Mouse (Mus musculus) frontal cortex, postnatal 36 days (tissue): Measurements from ENCODE around the gene Gm20388.

Experiments used
- DNase-seq, 2 experiments: peaks; one replicate each; pipeline ENCODE4 v3.0.0; 2022; ENCODE audit warnings: low spot score in 2 of 2

Gm20388 gene

DNA sequence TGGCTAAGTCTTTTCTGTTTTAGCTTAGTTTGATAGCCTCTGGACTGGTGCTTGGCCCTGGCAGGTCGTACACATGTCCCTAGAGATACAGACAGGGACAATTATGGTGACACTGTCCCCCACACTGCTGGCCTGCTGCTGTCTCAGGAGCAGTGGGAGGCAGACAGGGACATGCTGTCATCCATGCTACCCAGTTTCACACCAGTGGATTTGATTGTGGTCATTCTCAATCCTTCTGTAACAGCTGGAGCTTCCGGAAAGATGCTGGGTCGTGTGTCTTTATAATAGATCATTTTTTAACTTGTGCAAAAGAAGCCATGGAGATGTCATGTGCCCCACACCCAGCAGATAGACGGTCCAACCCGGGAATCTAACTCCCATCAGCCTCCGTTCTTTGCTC, 2334.5 kb downstream of the Gm20388 start:
- no peak for DNase-seq

DNA sequence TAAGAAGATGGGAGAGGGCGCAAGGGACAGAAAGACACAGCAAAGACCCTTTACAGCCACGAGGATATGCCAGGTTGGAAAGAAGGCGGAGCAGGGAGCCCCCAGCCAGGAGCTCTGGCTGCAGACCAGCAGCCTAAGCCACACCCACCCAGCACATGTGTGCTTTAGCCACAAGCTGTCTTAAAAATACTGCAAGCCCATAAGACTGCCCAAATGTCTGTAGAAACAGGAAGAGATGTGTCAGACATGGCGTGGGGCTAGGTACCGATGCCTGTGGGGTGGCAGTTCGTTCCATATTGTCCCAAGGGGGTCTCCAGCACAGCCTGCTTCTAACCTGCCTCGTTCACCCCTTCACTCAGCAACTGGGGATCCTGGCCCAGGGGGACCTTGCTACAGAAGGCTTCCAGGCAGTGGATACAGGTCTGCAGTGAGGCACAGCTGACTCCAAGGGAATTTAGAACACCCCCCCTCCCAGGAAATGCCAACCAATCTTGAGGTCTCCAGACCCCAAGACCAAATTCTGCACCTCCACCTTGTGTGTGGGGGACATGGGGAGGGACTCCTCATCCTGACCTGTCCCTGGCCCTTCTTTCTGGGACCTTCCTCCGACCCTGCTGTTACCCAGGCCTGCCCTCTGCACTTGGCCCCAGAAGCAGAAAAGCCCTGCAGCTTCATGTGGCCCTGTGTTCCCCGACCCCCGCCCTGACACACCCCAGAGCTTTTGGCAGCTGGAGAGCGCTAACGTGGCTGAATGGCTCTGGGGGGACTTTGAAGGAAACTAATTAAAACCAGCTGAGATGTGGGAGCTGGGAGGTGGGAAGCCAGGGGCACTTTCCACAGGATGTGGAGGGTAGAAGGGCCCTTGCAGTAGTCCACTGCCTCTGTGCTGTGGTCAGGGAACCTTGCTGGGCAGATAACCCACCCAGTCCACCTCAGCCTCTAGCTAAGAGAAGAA, 2335.9 kb downstream of the Gm20388 start:
- DNase-seq: no peak

DNA sequence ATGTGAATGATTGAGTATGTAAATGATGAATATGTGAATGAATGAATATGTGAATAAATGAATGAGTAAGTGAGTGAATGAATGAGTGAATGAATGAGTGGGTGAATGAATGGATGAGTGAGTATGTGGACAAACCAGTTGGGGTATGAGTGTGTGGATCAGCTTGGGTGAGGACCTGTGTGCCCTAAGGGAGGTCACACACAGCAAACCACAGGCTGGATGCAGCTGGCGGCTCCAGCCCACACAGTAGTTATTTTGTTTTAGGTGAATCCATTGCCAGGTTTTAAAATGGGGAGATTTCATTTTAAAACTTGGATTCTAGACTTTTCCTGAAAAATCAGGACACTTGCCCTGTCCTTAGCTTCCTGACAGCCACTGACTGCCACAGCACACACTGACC, 2341.1 kb downstream of the Gm20388 start:
- no peak for DNase-seq

DNA sequence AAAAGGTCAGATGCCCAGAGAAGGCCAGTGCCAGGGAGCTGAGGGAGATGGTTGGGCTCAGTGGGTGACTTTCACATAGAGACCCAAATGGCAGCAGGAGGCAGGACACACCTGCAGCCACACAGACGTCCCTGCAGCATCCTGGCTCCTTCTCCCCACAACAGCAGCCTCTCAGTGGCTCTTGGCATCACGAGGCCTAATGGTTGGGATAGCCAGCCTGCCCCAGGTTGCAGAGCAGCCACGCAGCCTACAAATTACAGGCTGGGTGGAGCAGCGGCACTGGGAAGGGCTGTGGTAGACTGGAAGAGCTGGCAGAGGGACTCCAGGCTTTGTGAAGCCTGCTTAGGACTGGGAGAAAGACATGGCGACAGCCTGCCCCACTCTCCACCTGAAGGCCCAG, 2341.7 kb downstream of the Gm20388 start:
- no peak for DNase-seq

DNA sequence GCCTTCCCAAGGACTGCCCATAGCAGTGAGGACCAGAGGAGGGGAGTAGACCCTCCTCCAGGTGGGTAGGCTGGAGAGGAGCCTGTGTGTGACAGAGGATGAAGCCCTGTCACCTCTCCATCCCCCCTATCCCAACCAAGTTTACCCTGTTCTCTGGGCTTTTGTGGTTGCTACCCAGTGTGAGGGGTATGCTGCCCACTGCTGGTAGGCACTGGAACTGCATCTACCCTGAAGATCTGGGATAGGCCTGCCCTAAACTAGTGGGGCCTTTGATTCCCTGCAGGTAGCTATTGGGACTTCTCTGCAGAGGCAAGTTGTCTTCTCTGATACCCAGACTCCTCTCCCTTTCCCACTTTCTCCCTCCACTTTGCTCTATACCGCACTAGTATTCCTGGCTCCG, 2348.7 kb downstream of the Gm20388 start:
- peak; percentile 70 to 74 for DNase-seq

DNA sequence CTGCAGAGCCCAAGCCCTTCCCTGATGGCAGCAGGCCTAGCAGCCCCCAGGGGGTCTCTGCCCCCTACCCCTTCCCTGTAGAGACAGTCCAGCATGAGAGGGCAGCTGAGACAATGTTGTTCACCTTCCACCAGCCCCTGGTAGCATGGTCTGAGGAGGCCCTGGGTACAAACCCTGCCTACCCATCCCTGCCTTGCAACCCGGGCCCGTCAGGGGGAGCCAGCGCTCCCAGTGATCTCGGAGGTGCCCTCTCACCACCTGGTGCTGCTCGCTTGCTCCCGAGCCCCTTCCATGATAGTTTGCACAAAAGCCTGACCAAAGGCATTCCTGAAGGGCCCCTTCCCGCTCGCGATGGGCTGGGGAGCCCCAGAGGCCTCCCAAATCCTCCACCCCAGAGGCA, 2350.1 kb downstream of the Gm20388 start:
- no peak for DNase-seq

DNA sequence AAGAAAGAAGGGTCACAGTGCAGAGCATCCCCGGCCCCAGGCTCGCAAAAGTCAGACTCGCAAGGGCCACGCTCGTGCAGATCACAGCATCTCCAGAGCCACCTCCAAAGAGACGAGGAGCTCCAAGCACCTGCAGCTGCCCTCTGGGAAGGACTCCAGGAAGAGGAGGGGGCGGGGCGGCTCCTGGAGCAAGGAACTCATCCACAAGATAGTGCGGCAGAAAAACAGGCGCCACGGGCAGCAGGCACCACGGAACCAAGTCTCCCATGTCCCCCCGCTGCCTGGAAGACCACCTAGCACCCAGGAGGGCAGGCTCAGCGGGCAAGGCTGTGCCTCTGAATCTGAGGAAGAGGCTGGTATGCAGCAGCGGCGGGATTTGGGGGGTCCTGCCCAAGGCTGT, 2352.2 kb downstream of the Gm20388 start:
- no peak for DNase-seq

DNA sequence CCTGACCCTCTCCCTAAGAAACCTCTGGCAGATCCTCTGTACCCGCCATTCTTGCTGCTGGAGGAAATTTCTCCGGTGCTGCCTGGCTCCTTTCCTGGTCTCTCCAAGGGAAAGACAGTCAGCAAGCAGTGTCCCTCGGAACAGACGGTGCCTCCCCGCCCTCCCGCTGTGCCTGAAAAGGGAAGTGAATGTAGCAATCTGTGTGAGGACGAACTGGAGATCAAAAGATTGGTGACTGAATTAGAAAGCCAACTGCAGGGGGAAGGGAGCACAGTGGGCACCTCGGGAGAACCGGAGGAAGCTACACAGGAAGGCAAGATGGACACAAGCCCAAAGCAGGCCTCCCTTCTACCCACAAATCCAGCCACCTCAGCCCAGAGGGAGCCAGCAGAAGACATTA, 2353.6 kb downstream of the Gm20388 start:
- DNase-seq: no peak

DNA sequence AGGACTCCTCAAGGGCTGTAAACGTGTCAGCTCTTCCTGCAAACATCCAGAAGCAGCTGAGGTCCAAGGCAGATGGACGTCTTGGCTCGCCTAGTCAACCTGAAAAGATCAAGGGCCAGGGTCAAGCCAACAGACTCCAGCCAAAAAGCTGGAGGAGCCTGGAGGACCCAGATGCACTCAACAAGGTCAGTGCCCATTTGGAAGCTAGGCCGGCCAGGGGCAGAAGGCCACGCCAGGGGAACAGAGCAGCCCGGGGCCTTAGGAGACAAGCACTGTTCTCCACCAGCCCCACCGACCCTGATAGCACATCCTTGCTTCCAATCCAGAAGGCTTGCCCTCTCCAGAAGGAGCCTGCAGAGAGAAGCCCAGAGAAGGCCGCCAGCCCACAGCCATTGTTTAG, 2354.9 kb downstream of the Gm20388 start:
- DNase-seq: no peak

DNA sequence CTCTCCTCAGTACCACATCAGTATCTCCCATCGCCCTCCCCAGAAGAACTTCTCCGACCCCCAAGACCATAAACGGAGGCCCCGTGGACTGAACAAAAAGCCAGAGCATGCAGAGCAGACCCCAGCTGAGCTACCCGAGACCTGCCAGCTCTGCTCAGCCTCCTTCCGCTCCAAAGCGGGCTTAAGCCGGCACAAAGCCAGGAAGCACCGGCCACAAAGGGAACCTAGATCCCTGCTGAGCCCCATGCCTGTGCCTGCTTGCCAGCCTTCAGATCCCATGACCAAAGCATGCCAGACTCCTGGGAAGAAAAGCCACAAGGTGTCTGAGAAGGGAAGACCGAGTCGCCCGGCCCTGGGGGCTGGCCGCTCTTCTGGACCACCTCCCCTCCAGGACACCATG, 2356.2 kb downstream of the Gm20388 start:
- no peak for DNase-seq

DNA sequence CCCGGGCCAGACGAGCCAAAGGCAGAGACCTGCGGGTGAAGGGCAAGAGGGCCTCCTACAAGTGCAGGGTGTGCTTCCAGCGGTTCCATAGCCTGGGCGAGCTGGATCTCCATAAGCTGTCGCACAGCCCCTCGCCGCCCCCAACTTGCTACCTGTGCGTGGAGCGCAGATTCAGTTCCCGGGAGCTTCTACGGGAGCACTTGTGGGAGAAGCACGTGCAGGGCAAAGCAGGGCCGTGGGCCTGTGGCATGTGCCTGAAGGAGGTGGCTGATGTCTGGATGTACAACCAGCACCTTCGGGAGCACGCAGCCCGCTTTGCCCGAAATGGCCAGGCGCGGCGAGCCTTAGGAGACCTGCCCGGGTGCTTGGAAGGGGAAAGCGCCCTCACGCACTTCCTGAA, 2358.2 kb downstream of the Gm20388 start:
- DNase-seq: no peak

DNA sequence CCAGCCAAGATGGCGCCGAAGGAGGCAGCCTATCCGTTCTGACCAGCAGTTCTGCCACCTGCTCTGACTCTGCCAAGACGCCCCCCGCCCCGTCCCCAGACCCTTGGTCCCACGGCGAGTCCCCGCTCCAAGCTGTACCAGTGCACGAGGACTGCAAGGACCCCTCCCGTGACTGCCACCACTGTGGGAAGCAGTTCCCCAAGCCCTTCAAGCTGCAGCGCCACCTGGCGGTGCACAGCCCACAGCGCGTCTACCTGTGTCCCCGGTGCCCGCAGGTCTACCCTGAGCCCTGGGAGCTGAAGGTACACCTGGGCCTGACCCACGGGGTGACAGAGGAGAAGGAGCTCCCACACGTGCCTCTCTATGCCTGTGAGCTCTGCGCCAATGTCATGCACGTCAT, 2358.8 kb downstream of the Gm20388 start:
- DNase-seq: peak; percentile 80 to 84

DNA sequence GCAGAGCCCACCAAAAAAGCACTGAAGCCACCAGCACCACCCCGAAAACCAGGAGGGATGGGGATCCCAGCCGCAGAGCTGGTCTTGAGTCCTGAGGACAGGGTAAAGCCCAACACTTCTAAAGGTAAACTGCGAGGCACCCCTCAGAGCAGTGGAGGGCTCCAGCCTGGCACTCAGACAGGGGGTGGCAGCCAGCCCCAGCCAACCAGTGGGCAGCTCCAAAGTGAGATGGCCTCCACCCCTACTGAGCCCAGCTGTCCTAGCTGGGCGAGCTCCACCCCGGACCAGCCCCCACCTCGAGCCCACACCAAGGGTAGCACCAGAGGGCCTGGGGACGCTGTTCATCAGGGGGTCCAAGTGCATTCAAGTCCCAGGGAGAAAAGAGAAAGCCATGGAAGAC, 2359.9 kb downstream of the Gm20388 start:
- DNase-seq: no peak

DNA sequence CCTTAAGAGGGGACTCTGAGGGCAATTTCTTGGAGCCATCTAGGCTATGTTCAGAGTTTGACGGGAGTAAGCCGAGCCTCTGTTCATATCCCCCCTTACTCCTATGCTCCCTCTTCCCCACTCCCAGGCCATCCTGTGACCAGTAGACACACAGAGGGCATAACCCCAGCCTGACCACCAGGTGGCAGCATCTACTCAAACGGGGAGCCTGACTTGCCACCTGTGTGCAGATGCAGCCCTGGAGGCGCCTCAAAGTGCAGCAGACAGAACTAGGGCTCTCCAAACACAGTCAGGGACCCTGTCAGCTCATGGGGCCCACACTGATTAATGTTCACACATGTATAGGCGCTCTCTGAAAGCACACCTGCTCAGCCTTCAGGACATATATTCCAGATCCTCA, 2362.5 kb downstream of the Gm20388 start:
- peak; percentile 65 to 67 for DNase-seq

DNA sequence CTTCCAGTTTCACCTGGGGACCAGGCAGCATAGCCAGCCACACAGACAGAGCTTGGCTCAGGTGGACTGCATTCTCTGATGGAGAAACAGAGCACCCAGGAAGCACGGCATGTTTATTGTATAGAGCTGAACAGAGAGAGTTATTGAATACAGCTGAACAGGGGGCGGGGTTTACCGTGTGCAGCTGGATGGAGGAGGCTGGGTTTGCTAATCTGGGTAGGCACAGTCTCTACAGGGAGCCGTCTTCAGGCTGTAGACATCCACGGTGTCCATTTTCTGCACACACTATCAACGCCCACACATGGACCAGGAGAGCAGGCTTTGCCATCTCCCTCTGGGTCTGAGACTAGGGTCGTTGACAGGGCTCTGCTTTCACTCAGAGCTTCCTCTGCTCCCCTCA, 2363.2 kb downstream of the Gm20388 start:
- DNase-seq: no peak

DNA sequence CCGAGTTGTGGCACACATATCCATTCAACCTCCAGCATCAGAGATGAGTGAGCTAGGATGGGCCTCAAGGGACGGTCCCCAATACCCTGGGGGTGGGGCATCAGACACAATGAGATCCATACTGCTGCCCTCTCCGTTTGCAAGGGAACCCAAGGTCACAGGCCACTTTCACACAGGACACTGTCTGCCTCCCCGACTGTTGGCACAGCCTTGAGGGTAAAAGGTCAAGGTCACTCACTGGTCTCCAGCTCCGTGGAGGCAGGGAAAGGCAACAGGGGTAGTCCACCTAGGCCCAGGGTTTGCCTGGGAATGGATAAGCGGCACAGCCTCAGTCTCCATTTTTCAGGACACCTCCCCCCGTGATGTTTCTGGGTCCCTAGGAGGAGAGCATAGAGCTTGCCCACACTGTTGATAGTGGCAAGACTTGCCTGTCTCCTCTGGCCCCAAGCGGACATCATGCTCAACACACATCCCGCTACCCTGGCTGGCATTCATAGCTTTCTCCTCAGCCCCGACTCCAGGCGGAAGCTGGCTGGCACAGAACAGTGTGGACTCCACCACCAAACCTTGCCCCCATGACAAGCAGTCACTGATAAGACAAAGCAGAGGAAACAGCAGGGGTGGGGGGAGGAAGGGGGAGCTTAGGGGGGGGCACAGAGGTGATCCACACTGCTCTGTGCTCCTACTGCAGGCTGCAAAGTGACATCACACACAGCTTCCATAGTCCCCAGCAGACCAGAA, 2364.2 kb downstream of the Gm20388 start:
- no peak for DNase-seq

DNA sequence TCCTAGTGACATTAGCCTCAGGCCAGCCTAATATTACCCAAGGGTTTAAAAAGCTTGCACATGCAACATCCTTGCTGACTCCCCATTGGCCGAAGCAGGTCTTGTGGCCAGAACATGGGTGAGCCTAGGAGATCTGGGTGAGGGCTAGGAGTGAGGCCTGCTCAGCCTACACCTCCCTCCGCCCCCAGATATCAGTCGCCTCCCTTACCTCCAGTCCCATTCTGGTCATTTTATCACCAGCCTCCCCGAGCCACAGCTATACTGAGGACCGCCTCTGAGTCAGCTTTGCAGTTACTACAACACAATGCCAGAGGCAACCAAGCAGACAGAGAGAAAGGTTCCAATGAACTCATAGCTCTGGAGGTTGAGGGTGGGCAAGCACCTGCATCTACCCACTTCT, 2365.7 kb downstream of the Gm20388 start:
- no peak for DNase-seq

DNA sequence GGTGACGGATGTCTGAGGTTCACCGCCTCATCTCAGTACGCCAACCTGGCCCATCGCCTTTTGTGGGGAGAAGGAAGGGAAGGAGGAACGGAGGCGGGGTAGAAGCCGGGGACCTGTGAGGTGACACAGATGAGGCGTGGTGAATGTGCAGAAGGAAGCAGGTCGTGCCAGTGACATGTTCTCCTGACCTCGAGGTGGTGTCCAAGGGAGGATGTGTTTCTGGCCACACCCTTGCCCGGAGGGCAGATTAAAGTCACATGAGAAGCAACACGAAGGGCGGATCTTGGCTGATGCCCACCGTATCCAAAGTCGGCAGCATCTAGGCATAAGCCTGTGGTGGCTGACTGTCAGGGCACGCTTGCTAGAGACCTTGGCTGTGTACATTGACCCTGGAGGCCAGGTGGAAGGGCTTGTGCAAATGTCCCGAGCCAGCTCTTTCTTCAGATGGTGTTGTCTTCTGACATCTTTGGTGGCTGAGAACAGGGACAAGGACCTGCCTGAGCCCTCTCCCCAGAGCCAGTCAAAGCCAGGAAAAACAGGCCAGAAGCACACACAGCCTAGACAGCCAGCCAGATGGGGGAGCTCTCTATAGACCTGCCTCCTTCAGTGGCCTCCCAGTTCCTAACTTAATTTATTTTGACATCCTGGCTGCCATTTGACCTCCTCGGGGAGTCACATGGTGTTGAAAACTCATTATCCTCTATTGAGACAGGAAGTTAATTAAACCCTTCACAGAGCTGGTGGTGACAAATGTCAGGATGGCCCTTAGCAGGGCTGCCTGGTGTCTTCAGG, 2366.8 kb downstream of the Gm20388 start:
- no peak for DNase-seq

DNA sequence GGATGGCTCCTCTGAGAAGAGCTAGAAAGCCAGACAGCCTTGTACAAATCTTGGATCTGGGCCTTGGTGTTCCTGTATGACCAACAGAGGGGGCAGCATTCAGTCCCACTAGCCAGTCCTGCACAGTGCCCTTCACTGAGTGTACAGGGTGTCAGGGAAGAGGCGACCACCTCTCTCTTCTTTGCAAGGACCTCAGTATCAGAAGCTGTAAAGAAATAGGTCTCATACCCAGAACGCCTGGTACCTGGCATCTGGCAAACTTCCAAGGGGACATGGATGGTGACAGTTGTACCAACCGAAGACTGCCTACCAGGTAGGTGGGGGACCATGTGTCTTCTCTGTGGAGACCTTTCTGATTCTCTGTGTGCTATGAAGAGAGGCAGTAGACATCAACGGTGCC, 2369.5 kb downstream of the Gm20388 start:
- no peak for DNase-seq

DNA sequence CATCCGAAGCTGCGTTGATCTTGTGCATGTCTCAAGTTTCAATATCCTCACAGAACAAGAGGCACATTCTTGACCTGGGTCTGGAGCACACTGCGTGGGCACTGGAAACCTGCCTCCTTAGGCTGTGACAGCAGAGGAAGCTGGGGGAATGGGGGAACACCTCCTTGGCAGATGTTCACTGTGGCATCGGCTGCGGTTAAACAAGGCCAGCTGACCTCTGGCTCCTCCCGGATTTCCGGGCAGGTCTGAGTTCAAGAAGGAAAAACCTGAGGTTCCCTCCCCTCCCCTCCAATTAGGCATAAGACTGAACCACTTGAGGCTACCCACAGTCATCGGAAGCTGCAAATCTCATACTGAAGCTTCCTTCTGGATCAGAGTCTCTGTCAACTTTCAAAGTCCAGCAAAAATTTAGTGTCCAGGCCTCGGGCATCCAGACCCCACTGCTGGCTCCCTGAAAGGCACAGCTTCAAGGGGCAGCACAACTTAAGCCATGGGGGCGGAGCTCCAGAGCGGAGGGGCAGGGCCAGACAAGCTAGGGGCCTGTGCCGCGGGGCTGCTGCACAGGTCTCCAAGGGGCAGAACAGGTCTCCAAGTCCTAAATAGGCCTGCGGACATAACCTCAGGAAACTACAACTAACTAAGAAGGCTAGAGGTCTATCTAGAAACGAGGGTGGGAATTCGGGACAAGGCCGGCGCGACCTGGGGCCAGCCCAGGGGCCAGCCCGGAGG, 2370.1 kb downstream of the Gm20388 start:
- no peak for DNase-seq

DNA sequence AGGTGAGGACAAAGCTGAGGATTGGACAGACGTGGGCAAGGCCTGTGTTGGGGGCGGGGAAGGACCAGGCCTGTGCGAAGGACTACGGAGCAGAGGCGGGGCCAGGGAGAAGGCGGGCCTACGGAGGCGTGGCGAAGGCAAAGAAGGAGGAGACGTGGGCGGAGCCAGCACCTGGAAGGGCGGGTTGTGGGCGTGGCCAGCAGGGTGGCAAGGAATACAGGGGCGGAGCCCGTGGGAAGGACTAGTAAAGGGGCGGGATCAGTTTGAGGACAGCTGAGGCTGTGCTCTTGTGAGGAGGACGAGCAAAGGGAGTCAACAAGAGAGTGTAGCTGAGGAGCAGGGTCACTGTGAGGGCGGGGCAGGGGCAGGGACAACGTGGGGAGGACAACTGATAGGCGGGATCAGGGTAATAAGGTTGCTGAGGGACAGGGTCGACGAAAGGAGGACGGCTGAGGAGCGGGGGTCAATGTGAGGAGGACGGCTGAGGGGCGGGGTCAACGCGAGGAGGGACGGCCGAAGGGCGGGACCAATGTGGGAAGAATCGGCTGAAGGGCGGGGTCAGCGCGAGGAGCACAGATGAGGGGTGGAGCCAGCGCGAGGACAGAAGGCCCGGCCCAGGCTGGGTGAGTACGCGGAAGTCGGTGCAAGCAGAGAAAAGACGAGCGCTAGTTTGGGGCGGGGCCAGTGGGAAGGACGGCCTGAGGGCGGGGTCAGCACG, 2370.8 kb downstream of the Gm20388 start:
- peak; percentile 98 for DNase-seq
